Mouse (Mus musculus) myocyte (in vitro differentiated cells): ENCODE results near the gene Ccdc9b. TPM values are rescaled to one million over a fixed set of nuclear protein-coding genes. Genes with fewer than 3 reads are reported as not detected.

Source experiments
- H3K27me3 ChIP-seq: one replicate; pipeline ENCODE4 v1.6.1; 2011; ENCODE audit not compliant: control insufficient read depth, insufficient read depth, insufficient read length
- H3K36me3 ChIP-seq: one replicate; pipeline ENCODE4 v1.6.1; 2011; ENCODE audit not compliant: control insufficient read depth, insufficient read depth
- H3K4me2 ChIP-seq: one replicate; pipeline ENCODE4 v1.6.1; 2011; ENCODE audit warnings: low read depth, control low read depth
- H3K4me3 ChIP-seq: one replicate; pipeline ENCODE4 v1.5.1; 2011; ENCODE audit warnings: mild to moderate bottlenecking, control low read depth, moderate library complexity
- H3K79me2 ChIP-seq: one replicate; pipeline ENCODE4 v1.6.1; 2011; ENCODE audit not compliant: control insufficient read depth, insufficient read depth
- H3ac ChIP-seq: one replicate; pipeline ENCODE4 v1.6.1; 2011; ENCODE audit not compliant: control insufficient read depth, insufficient read length
- CEBPB ChIP-seq: IDR thresholded peaks from 2 replicates; pipeline ENCODE4 v1.6.1; 2011; ENCODE audit warnings: mild to moderate bottlenecking, moderate library complexity; ENCODE audit not compliant: poor library complexity, insufficient read depth, severe bottlenecking
- E2F4 ChIP-seq: IDR thresholded peaks from one replicate; pipeline ENCODE4 v1.6.1; 2011; ENCODE audit warnings: mild to moderate bottlenecking, control low read depth, moderate library complexity; ENCODE audit not compliant: insufficient read depth
- MAX ChIP-seq: IDR thresholded peaks from one replicate; pipeline ENCODE4 v1.6.1; 2011; ENCODE audit warnings: low read depth, mild to moderate bottlenecking, control low read depth
- MYOD1 ChIP-seq, 3 experiments: IDR thresholded peaks; one replicate each; pipeline ENCODE4 v1.6.1; 2011; ENCODE audit warnings: control low read depth in 2 of 3, low read depth in 2 of 3, mild to moderate bottlenecking in 2 of 3, moderate library complexity in 1 of 3; ENCODE audit not compliant: insufficient read length in 2 of 3, control insufficient read depth in 1 of 3
- MYOG ChIP-seq, 3 experiments: IDR thresholded peaks; one replicate each; pipeline ENCODE4 v1.6.1; 2011; ENCODE audit warnings: control low read depth in 2 of 3, low read depth in 2 of 3, mild to moderate bottlenecking in 2 of 3; ENCODE audit not compliant: insufficient read length in 2 of 3, control insufficient read depth in 1 of 3, insufficient read depth in 1 of 3
- POLR2A ChIP-seq: IDR thresholded peaks from one replicate; pipeline ENCODE4 v1.6.1; 2011; ENCODE audit warnings: low read depth, mild to moderate bottlenecking, control low read depth, moderate library complexity; ENCODE audit not compliant: insufficient read length
- POLR2AphosphoS2 ChIP-seq: IDR thresholded peaks from one replicate; pipeline ENCODE4 v1.6.1; 2011; ENCODE audit warnings: low read depth, control low read depth; ENCODE audit not compliant: insufficient read length
- REST ChIP-seq: IDR thresholded peaks from one replicate; pipeline ENCODE4 v1.6.1; 2011; ENCODE audit warnings: mild to moderate bottlenecking, control low read depth, moderate library complexity; ENCODE audit not compliant: insufficient read depth, insufficient read length
- SRF ChIP-seq: IDR thresholded peaks from one replicate; pipeline ENCODE4 v1.6.1; 2011; ENCODE audit warnings: low read depth; ENCODE audit not compliant: control insufficient read depth, insufficient read length
- TCF12 ChIP-seq: IDR thresholded peaks from one replicate; pipeline ENCODE4 v1.6.1; 2011; ENCODE audit warnings: mild to moderate bottlenecking, control low read depth; ENCODE audit not compliant: poor library complexity, insufficient read depth, severe bottlenecking
- TCF3 ChIP-seq: IDR thresholded peaks from one replicate; pipeline ENCODE4 v1.6.1; 2011; ENCODE audit warnings: low read depth, control low read depth; ENCODE audit not compliant: insufficient read length
- USF1 ChIP-seq: IDR thresholded peaks from one replicate; pipeline ENCODE4 v1.6.1; 2011; ENCODE audit warnings: low read depth, mild to moderate bottlenecking, control low read depth, moderate library complexity
- polyA plus RNA-seq: library from polyadenylated mRNA; unstranded; fragments of >200 nt; fragmentation: generic; extraction: Trizol; gene quantifications from one replicate; pipeline ENCODE4 v1.2.1, GENCODE M21; 2012; ENCODE audit warnings: missing spikeins

Gene Ccdc9b
- polyA plus RNA-seq, 1 experiment, result 9.0 TPM

DNA sequence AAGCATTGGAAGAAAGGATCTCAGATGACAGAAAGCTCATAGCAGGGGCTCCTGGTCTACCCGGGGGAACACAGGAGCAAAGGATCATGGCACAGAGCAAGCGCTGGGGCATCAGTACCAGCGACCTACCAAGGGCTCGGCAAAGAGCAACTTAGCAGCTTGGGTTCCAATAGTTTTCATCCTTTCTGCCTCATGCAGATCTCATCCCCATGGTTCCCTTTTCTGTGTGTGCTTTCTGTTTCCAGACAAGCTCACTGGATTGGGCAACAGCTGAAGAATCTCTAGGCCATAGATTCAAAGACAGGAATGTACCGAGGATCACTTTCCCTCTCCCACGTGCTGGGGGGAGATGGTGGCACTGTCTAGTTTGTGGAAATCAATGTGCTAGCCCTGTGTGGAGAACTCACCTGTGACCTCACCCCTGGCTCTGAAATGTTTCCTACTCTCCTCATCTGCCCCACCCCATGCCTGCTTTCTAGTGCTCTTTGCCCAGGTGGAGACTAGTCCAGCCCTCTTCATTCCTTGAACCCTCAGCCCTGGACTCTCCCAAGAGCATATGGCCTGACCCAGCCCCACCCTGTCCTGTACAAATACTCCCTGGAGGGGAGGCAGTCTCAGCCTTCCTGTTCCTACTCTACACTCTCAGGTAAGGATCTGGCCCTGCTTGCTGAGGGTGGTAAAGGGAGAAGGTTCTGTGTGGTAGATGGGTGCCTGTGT is 9.9 kb upstream of the Ccdc9b start, which contains the start of gene Phgr1:
Gene Phgr1, plus strand, starts transcription at position 612 of the 717 bp plus-strand sequence.
- no peaks in the 10 kb centered on the region for H3K36me3 ChIP-seq
- no peak within 1 kb of the TSS for H3ac ChIP-seq
- H3K79me2 ChIP-seq, result no peaks in the 10 kb centered on the region
- H3K4me2 ChIP-seq, result no peak within 1 kb of the TSS
- no peak for TF ChIP-seq POLR2A
- no peak for TF ChIP-seq POLR2AphosphoS2
- TF ChIP-seq CEBPB, result no peak
- no peak for TF ChIP-seq TCF12
- no peak for TF ChIP-seq MAX
- no peak for TF ChIP-seq MYOD1 (IDR thresholded peaks at IDR 0.05; ENCODE audit: control insufficient read depth in 1 of 3, insufficient read length in 2 of 3, low read depth in 2 of 3)
- no peak for TF ChIP-seq REST
- no peak for TF ChIP-seq SRF
- no peak for TF ChIP-seq TCF3
- TF ChIP-seq MYOG (IDR thresholded peaks at IDR 0.05; ENCODE audit: control insufficient read depth in 1 of 3, insufficient read depth in 1 of 3, insufficient read length in 2 of 3, low read depth in 2 of 3), result no peak
- no peak for TF ChIP-seq USF1
- TF ChIP-seq E2F4, result no peak
- no peak within 1 kb of the TSS for H3K4me3 ChIP-seq
- H3K27me3 ChIP-seq, result no peaks in the 10 kb centered on the region

DNA sequence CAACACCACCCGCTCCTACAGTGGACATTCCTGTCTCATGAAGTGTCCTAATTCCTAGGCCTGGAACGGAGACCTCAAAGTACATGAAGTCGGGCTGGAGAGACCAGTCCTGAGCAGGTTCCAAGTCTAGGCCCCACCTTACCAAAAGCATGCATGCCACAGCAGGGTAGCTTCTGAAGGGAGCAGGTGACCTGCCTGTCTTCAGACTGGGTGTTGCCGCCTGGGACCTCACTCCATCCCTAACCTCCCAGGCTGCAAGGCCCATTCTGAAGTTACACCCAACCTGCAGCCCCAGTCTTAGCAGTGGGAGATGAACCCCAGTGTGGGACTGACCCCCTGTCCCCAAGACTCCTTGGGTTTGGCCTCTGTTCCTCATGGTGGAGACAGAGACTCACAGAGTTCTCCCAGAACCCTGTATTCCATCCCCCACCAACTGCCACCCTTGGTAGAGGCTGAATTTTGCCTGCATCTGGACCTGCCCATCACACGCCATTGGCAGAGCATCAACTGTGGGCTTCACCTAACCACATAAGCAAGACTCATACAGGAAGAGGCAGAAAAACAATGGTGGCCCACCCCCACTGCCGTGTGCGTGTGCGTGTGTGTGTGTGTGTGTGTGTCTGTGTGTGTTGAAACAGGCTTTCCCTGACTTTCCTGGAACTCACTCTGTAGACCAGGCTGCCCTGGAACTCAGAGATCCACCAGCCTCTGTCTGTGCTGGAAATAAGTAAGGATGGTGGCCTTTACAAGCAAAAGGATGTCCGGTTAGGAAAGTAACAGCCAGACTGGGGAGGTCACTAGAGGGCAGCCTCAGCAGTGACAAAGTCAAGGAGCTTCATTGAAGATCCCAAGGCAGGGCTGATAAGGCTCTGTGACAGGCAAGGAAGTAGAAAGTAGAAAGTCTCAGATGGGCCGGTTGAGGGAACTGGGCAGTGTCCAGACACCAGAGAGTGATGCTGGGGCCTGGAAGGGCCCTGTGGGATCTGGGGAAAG is 3.9 kb upstream of the Ccdc9b start:
- TF ChIP-seq MYOD1 (IDR thresholded peaks at IDR 0.05; ENCODE audit: control insufficient read depth in 1 of 3, insufficient read length in 2 of 3, low read depth in 2 of 3) (peak; percentile 91 to 98 (median 97)), CEBPB (no peak), E2F4 (no peak), TCF3 (peak; percentile 41), MYOG (IDR thresholded peaks at IDR 0.05; ENCODE audit: control insufficient read depth in 1 of 3, insufficient read depth in 1 of 3, insufficient read length in 2 of 3, low read depth in 2 of 3) (peak in 1 of 3 experiments; percentile 32), TCF12 (peak; percentile 78), MAX (no peak)
- Histone ChIP-seq H3K36me3 (no peaks in the 10 kb centered on the region), H3K4me2 (peak overlapping the region; percentile 63), H3K79me2 (no peaks in the 10 kb centered on the region), H3ac (no peak overlapping the region), H3K4me3 (no peak overlapping the region), H3K27me3 (no peaks in the 10 kb centered on the region)

DNA sequence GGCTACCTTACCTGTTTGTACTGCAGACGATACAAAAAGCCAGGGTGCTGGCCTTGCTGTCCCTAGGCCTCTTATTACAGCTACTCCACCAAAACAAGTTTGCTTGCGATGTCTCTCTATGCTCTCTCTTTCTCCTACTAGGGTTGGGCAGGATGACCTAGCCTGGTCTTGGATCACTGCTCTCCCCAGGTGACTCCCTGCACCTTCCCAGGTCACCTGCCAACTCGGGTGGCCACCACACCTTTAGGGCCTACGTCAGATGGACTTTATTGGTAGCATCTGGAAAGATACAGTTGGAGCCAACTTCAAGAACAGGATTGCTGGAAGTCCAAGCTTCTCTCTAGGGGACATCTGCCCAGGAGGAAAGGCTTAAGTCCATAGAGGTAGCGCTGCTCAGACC is 2.4 kb upstream of the Ccdc9b start:
- H3K36me3 ChIP-seq, result no peaks in the 10 kb centered on the region
- no peak overlapping the region for H3K4me2 ChIP-seq
- no peak overlapping the region for H3K4me3 ChIP-seq
- no peak overlapping the region for H3ac ChIP-seq
- no peaks in the 10 kb centered on the region for H3K27me3 ChIP-seq
- no peak for TF ChIP-seq REST
- no peak for TF ChIP-seq E2F4
- no peak for TF ChIP-seq MAX
- no peak for TF ChIP-seq CEBPB
- TF ChIP-seq POLR2AphosphoS2, result no peak
- TF ChIP-seq POLR2A, result no peak
- TF ChIP-seq MYOG (IDR thresholded peaks at IDR 0.05; ENCODE audit: control insufficient read depth in 1 of 3, insufficient read depth in 1 of 3, insufficient read length in 2 of 3, low read depth in 2 of 3), result no peak
- no peak for TF ChIP-seq MYOD1 (IDR thresholded peaks at IDR 0.05; ENCODE audit: control insufficient read depth in 1 of 3, insufficient read length in 2 of 3, low read depth in 2 of 3)
- no peak for TF ChIP-seq SRF
- H3K79me2 ChIP-seq, result no peaks in the 10 kb centered on the region

DNA sequence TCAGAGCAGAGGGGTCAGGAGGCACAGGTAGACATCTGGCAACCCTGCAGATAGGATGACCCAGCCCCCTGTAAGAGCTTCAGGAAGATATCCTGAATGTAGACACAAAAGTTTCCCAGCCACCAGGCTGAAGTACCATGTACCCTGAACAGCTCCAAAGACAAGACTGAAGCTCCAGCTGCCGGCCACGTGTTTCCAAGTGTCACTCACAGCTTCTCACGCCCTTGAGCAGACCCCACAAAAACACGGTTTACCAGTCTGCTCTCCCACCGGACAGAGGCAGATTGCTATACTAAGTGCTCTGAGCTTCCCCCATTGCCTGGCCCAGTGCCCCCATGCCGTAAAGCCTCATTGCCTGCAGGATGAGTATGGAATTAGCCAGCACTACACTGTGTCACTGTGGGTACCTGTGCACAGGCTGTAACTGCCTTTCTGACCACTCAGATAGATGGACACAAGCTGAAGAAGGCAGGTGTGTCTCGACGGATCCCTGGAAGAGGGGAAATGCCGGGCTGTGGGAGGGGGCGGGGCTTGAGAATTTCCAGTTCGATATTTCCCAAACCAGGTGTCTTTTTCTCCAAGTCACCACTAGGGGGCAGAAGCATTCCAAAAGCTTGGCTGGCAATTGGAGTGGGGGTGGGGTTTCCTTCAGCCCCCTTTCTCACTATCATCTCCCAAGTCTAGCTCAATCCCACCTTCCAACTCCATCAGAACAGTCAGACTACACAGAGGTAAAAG is 1.8 kb upstream of the Ccdc9b start:
- Histone ChIP-seq H3K27me3 (no peaks in the 10 kb centered on the region), H3K36me3 (no peaks in the 10 kb centered on the region), H3ac (no peak overlapping the region), H3K79me2 (no peaks in the 10 kb centered on the region), H3K4me3 (no peak overlapping the region), H3K4me2 (peak overlapping the region; percentile 99)
- TF ChIP-seq MYOD1 (IDR thresholded peaks at IDR 0.05; ENCODE audit: control insufficient read depth in 1 of 3, insufficient read length in 2 of 3, low read depth in 2 of 3) (peak in 1 of 3 experiments; percentile 1), USF1 (no peak)
